Mouse (Mus musculus): ENCODE data around the gene Oprl1. TPM values are rescaled to one million over a fixed set of nuclear protein-coding genes. Genes with fewer than 3 reads are reported as not detected.

The Oprl1 gene
- total and polyA plus RNA-seq, 2 experiments: 0.06 TPM; not detected in 1

DNA sequence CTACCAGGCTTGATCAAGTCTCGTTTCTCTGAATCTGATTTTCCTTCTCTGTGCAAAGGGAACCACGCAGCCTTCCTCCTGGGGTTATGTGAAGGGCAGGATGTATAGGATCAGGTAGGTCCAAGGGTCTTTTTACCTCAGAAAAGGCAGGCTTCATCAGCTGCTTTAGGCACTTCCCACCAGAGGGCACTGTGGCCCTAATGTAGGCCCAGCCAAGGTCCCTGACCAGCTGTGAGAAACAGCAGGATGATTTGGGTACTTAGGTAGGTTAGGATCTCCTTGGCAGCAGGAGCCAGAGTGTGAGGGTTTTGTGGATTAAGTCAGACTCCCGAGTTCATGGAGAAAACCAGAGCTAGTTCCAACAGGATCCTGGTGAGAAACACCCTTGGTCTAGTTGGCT is 7.4 kb downstream of the Oprl1 start:
- H3K36me3 ChIP-seq (ENCODE audit: control insufficient read depth, insufficient read depth, low read length): no peaks in the 10 kb centered on the region
- no peak overlapping the region for H3K9ac ChIP-seq (ENCODE audit: low read depth, low read length)
- peak; percentile 5 for DNase-seq (ENCODE audit: extremely low read depth, low read depth, low spot score)
- H3K27me3 ChIP-seq (ENCODE audit: control insufficient read depth, insufficient read depth, low read length): no peaks in the 10 kb centered on the region
- H3K27ac ChIP-seq (replicated peaks; ENCODE audit: insufficient read depth, low read depth, low read length): no peak overlapping the region
- no peak overlapping the region for H3K4me3 ChIP-seq (ENCODE audit: insufficient read depth, low read depth, low read length)
- WGBS: 14% methylated on average over 3 of the region's 3 CpGs
- no peaks in the 10 kb centered on the region for H3K4me1 ChIP-seq (ENCODE audit: control insufficient read depth, insufficient read depth, low read length)
- no peaks in the 10 kb centered on the region for H3K79me2 ChIP-seq (ENCODE audit: control insufficient read depth, insufficient read depth, low read length)
- no peak for TF ChIP-seq POLR2A (IDR thresholded peaks at IDR 0.05; ENCODE audit: extremely low read depth, insufficient read depth, low read length)
- peak; percentile 71 for TF ChIP-seq CTCF (IDR thresholded peaks at IDR 0.05; ENCODE audit: low read depth, low read length)

DNA sequence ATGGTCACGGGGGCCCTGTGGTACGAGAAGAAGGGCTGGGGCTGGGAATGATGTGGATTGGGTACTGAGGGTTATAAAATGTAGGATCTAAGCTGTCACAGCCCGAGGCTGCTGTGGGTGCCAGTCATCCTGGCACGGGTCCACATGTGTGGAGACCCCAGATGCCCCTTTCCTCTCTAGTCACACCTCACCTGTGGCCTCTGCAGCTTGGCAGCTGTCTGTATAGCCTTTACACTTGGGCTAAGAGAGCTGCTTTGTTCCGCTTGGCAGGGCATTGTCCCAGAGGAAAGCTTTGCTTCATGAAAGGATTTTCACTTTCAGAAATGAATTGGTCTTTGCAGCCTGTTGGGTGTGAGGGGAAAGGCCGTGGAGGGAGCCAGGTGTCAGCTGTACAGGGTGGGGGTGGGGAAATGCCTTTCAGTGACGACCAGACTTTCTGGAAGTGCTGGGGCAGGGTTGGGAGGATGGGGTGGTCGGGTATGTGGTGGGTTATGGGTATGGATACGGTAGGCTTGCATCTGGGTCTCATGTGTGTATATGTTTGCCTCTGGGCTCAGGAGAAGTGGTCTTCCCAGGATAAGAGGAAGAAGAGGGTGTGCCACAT is 12.9 kb downstream of the Oprl1 start:
- TF ChIP-seq CTCF (IDR thresholded peaks at IDR 0.05; ENCODE audit: low read depth, low read length): no peak
- no peak for TF ChIP-seq POLR2A (IDR thresholded peaks at IDR 0.05; ENCODE audit: extremely low read depth, insufficient read depth, low read length)
- no peaks in the 10 kb centered on the region for H3K36me3 ChIP-seq (ENCODE audit: control insufficient read depth, insufficient read depth, low read length)
- 62% methylated on average over 9 of the region's 9 CpGs for WGBS

DNA sequence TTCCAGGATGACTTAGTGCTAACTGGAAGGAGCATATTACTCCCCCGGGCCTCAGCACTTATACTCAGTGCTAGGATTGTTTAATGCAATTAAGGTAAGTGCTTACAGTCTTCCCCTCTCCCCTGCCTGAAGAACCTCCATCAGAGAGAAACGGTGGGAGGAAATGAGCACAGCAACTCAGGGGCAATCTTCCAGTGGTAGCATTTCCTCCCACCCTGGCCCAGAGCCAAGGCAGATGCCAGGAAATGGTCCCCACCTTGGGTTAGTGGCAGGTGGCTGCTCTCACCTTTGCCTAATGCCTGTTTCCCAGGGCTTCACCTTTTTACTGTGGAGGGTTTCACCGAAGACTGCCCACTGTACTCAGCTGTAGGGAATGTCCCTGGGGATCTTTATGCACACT is 15.2 kb downstream of the Oprl1 start:
- H3K4me1 ChIP-seq (ENCODE audit: control insufficient read depth, insufficient read depth, low read length): no peaks in the 10 kb centered on the region
- H3K79me2 ChIP-seq (ENCODE audit: control insufficient read depth, insufficient read depth, low read length): no peaks in the 10 kb centered on the region
- no peak overlapping the region for H3K27ac ChIP-seq (replicated peaks; ENCODE audit: insufficient read depth, low read depth, low read length)
- H3K9ac ChIP-seq (ENCODE audit: low read depth, low read length): no peak overlapping the region
- TF ChIP-seq POLR2A (IDR thresholded peaks at IDR 0.05; ENCODE audit: extremely low read depth, insufficient read depth, low read length) (no peak), CTCF (IDR thresholded peaks at IDR 0.05; ENCODE audit: low read depth, low read length) (no peak)
- DNase-seq (ENCODE audit: extremely low read depth, low read depth, low spot score): no peak
- H3K36me3 ChIP-seq (ENCODE audit: control insufficient read depth, insufficient read depth, low read length): no peaks in the 10 kb centered on the region
- no peaks in the 10 kb centered on the region for H3K27me3 ChIP-seq (ENCODE audit: control insufficient read depth, insufficient read depth, low read length)
- WGBS: 62% methylated on average over 3 of the region's 3 CpGs
- no peak overlapping the region for H3K4me3 ChIP-seq (ENCODE audit: insufficient read depth, low read depth, low read length)

More for the DNA sequence above, 12.9 kb downstream of the Oprl1 start:
- Histone ChIP-seq H3K9ac (ENCODE audit: low read depth, low read length) (no peak overlapping the region), H3K4me3 (ENCODE audit: insufficient read depth, low read depth, low read length) (no peak overlapping the region), H3K27ac (replicated peaks; ENCODE audit: insufficient read depth, low read depth, low read length) (no peak overlapping the region), H3K4me1 (ENCODE audit: control insufficient read depth, insufficient read depth, low read length) (no peaks in the 10 kb centered on the region), H3K79me2 (ENCODE audit: control insufficient read depth, insufficient read depth, low read length) (no peaks in the 10 kb centered on the region), H3K27me3 (ENCODE audit: control insufficient read depth, insufficient read depth, low read length) (no peaks in the 10 kb centered on the region)
- no peak for DNase-seq (ENCODE audit: extremely low read depth, low read depth, low spot score)

DNA sequence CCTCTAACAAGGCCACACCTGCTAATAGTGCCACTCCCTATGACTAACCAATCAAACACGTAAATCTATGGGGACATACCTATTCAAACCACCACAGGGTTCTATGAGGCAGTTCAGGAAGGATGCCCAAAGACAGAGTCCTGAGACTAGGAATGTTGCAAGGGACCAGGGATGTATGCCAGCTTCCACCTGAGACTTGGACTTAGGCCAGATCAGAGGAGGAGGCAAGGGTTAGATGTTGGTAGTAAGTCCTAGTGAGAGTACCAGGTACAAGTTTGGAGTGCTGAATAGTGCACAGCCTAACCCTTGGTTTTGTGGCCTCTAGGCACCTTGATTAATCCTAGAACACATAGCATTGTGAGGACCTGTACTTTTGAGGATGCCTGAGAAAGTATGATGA is 37.8 kb downstream of the Oprl1 start:
- 73% methylated on average over 1 of the region's 1 CpGs for WGBS
- Histone ChIP-seq H3K27me3 (ENCODE audit: control insufficient read depth, insufficient read depth, low read length) (no peaks in the 10 kb centered on the region), H3K4me1 (ENCODE audit: control insufficient read depth, insufficient read depth, low read length) (no peaks in the 10 kb centered on the region), H3K79me2 (ENCODE audit: control insufficient read depth, insufficient read depth, low read length) (no peaks in the 10 kb centered on the region), H3K4me3 (ENCODE audit: insufficient read depth, low read depth, low read length) (no peak overlapping the region), H3K9ac (ENCODE audit: low read depth, low read length) (no peak overlapping the region), H3K27ac (replicated peaks; ENCODE audit: insufficient read depth, low read depth, low read length) (no peak overlapping the region), H3K36me3 (ENCODE audit: control insufficient read depth, insufficient read depth, low read length) (no peaks in the 10 kb centered on the region)
- no peak for TF ChIP-seq POLR2A (IDR thresholded peaks at IDR 0.05; ENCODE audit: extremely low read depth, insufficient read depth, low read length)
- no peak for TF ChIP-seq CTCF (IDR thresholded peaks at IDR 0.05; ENCODE audit: low read depth, low read length)
- peak; percentile 20 for DNase-seq (ENCODE audit: extremely low read depth, low read depth, low spot score)

DNA sequence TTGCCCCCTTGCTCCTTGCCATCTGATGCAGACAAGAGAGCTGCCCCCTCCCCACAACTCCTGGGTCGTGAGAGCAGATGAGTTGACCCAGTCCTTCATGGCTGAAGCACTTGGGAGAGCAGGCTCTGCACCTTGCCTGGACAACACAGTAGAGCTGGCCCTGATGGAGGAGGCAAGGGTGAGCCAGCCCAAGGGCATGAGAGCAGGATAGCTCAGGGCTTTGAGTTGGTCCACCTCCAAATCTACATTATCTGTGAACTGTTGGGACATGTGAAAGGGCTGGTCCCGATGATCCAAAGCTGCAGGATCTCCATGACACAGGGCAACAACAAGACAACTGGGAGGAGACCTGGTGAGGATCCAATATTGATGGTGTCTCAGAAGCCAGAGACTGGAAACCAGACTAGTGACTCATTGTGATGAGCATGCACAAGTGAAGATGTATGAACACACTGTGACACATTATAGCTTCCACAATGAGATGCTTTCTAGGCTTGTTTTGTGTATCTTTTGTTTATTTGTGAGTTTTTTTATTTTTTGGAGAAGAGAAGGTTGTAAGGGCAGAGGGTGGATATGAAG is 43.4 kb downstream of the Oprl1 start:
- no peak for DNase-seq (ENCODE audit: extremely low read depth, low read depth, low spot score)
- Histone ChIP-seq H3K27me3 (ENCODE audit: control insufficient read depth, insufficient read depth, low read length) (no peaks in the 10 kb centered on the region), H3K9ac (ENCODE audit: low read depth, low read length) (no peak overlapping the region), H3K79me2 (ENCODE audit: control insufficient read depth, insufficient read depth, low read length) (no peaks in the 10 kb centered on the region), H3K36me3 (ENCODE audit: control insufficient read depth, insufficient read depth, low read length) (no peaks in the 10 kb centered on the region), H3K4me3 (ENCODE audit: insufficient read depth, low read depth, low read length) (no peak overlapping the region), H3K4me1 (ENCODE audit: control insufficient read depth, insufficient read depth, low read length) (no peaks in the 10 kb centered on the region), H3K27ac (replicated peaks; ENCODE audit: insufficient read depth, low read depth, low read length) (no peak overlapping the region)
- WGBS: 59% methylated on average over 2 of the region's 2 CpGs
- no peak for TF ChIP-seq POLR2A (IDR thresholded peaks at IDR 0.05; ENCODE audit: extremely low read depth, insufficient read depth, low read length)
- TF ChIP-seq CTCF (IDR thresholded peaks at IDR 0.05; ENCODE audit: low read depth, low read length): no peak

DNA sequence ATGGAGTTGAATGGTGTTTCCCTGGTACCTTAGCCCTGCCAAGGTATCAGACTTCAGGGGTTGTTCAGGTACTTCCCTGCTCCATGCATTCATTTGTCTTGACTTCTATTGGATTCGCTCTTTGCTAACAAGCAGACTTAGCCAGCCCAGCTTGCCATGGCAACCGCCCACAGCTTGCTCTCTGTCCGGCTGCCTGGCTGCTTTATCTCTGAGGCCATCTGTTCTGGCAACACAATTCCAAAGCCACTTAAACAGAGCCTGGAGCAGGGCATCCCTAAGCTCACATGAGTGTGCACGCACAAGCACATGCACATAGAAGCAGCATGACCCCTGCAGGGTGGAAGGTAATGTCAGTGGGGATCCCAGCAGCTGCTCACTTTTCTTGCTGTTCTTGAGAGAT is 44.2 kb downstream of the Oprl1 start:
- H3K27me3 ChIP-seq (ENCODE audit: control insufficient read depth, insufficient read depth, low read length): no peaks in the 10 kb centered on the region
- no peak overlapping the region for H3K4me3 ChIP-seq (ENCODE audit: insufficient read depth, low read depth, low read length)
- no peak for DNase-seq (ENCODE audit: extremely low read depth, low read depth, low spot score)
- H3K4me1 ChIP-seq (ENCODE audit: control insufficient read depth, insufficient read depth, low read length): no peaks in the 10 kb centered on the region
- TF ChIP-seq CTCF (IDR thresholded peaks at IDR 0.05; ENCODE audit: low read depth, low read length) (no peak), POLR2A (IDR thresholded peaks at IDR 0.05; ENCODE audit: extremely low read depth, insufficient read depth, low read length) (no peak)
- no peaks in the 10 kb centered on the region for H3K79me2 ChIP-seq (ENCODE audit: control insufficient read depth, insufficient read depth, low read length)
- H3K9ac ChIP-seq (ENCODE audit: low read depth, low read length): no peak overlapping the region
- no peak overlapping the region for H3K27ac ChIP-seq (replicated peaks; ENCODE audit: insufficient read depth, low read depth, low read length)
- 23% methylated on average over 4 of the region's 4 CpGs for WGBS
- no peaks in the 10 kb centered on the region for H3K36me3 ChIP-seq (ENCODE audit: control insufficient read depth, insufficient read depth, low read length)
